Mouse (Mus musculus) CH12.LX (cell line): ENCODE results near the gene Cstl1.

Experiments
- EP300 ChIP-seq: IDR thresholded peaks from 2 replicates; pipeline ENCODE4 v1.6.1; 2011; ENCODE audit warnings: low read length, improper control_type of control experiment
- HCFC1 ChIP-seq: IDR thresholded peaks from 2 replicates; pipeline ENCODE4 v1.6.1; 2012; ENCODE audit warnings: low read depth, mild to moderate bottlenecking, inconsistent platforms, low read length, improper control_type of control experiment
- MAX ChIP-seq: IDR thresholded peaks from 2 replicates; pipeline ENCODE4 v1.6.1; 2011; ENCODE audit warnings: low read length, improper control_type of control experiment
- MAZ ChIP-seq: IDR thresholded peaks from 2 replicates; pipeline ENCODE4 v1.6.1; 2012; ENCODE audit warnings: low read depth, mild to moderate bottlenecking, inconsistent platforms, low read length, improper control_type of control experiment, moderate library complexity
- NELFE ChIP-seq: IDR thresholded peaks from 2 replicates; pipeline ENCODE4 v1.6.1; 2011; ENCODE audit warnings: low read depth, low read length, improper control_type of control experiment
- NRF1 ChIP-seq: IDR thresholded peaks from 2 replicates; pipeline ENCODE4 v1.6.1; 2014; ENCODE audit warnings: low read depth, mild to moderate bottlenecking, inconsistent platforms, low read length, improper control_type of control experiment, moderate library complexity
- RCOR1 ChIP-seq: conservative IDR thresholded peaks from 2 replicates; pipeline ENCODE4 v1.6.1; 2012; ENCODE audit warnings: low read depth, mild to moderate bottlenecking, inconsistent platforms, low read length, improper control_type of control experiment
- TBP ChIP-seq: conservative IDR thresholded peaks from 2 replicates; pipeline ENCODE4 v1.6.1; 2011; ENCODE audit warnings: low read depth, low read length, improper control_type of control experiment
- TCF12 ChIP-seq: IDR thresholded peaks from 2 replicates; pipeline ENCODE4 v1.6.1; 2014; ENCODE audit warnings: low read depth, mild to moderate bottlenecking, inconsistent platforms, low read length, improper control_type of control experiment

GRCm38 (mm10) chr2:148707202-148707530, 43.0 kb upstream of the Cstl1 start:
- TF ChIP-seq HCFC1 (no peak), TBP (no peak), MAZ (no peak), MAX (no peak), RCOR1 (no peak), TCF12 (no peak), EP300 (no peak), NRF1 (no peak), NELFE (no peak)
